47 mouse cellular contexts compared by ENCODE assay signal in genomic region chr14:59186121-59186520, GRCm38 (mm10). TPM values are rescaled to one million over a fixed set of nuclear protein-coding genes. Genes with fewer than 3 reads are reported as not detected.
"Had no signal": no experiment of that assay in that cellular context is flagged by ENCODE, and none has a peak within 500 bp of the region (broad histone marks: within the 10 kb centered on the region; RNA-seq: fewer than 3 reads in every experiment).

No protein-coding gene starts in this region.

- H3K4me3 ChIP-seq: left cerebral cortex, adult 2 months; limb, embryonic 10.5 days; limb, embryonic 12.5 days; limb, embryonic 13.5 days; limb, embryonic 15.5 days; liver, embryonic 12.5 days; liver, embryonic 13.5 days; liver, embryonic 15.5 days; lung, embryonic 15.5 days; midbrain, embryonic 10.5 days; midbrain, embryonic 12.5 days; midbrain, embryonic 13.5 days; midbrain, embryonic 15.5 days; myocyte; neural tube, embryonic 12.5 days had no signal

- H3K4me2 ChIP-seq: limb, embryonic 12.5 days; limb, embryonic 13.5 days; limb, embryonic 15.5 days; liver, embryonic 11.5 days; liver, embryonic 12.5 days; liver, embryonic 13.5 days; liver, embryonic 15.5 days; lung, embryonic 14.5 days; lung, embryonic 15.5 days; midbrain, embryonic 11.5 days; midbrain, embryonic 12.5 days; midbrain, embryonic 13.5 days; midbrain, embryonic 15.5 days; neural tube, embryonic 12.5 days had no signal

- H3K4me1 ChIP-seq: limb, embryonic 10.5 days; limb, embryonic 12.5 days; limb, embryonic 13.5 days; limb, embryonic 15.5 days; liver, embryonic 12.5 days; liver, embryonic 13.5 days; liver, embryonic 15.5 days; lung, embryonic 15.5 days; midbrain, embryonic 10.5 days; midbrain, embryonic 12.5 days; midbrain, embryonic 13.5 days; midbrain, embryonic 15.5 days; neural tube, embryonic 12.5 days had no signal

- H3K27me3 ChIP-seq: limb, embryonic 12.5 days; limb, embryonic 13.5 days; limb, embryonic 15.5 days; liver, embryonic 12.5 days; liver, embryonic 13.5 days; liver, embryonic 15.5 days; lung, embryonic 15.5 days; megakaryocyte, embryonic 14.5 days; midbrain, embryonic 12.5 days; midbrain, embryonic 13.5 days; midbrain, embryonic 15.5 days; neural tube, embryonic 12.5 days had no signal

- H3K27ac ChIP-seq: left cerebral cortex, adult 2 months; limb, embryonic 10.5 days; limb, embryonic 12.5 days; limb, embryonic 13.5 days; limb, embryonic 15.5 days; liver, embryonic 12.5 days; liver, embryonic 13.5 days; liver, embryonic 14.5 days; liver, embryonic 15.5 days; lung, embryonic 15.5 days; macrophage; midbrain, embryonic 10.5 days; midbrain, embryonic 12.5 days; midbrain, embryonic 13.5 days; midbrain, embryonic 15.5 days; neural tube, embryonic 12.5 days had no signal

- ATAC-seq: liver, embryonic 12.5 days; lung, postnatal 0 days; midbrain, embryonic 13.5 days; midbrain, embryonic 15.5 days; midbrain, embryonic 16.5 days had no signal

- H3K36me3 ChIP-seq: limb, embryonic 10.5 days; limb, embryonic 12.5 days; limb, embryonic 13.5 days; limb, embryonic 15.5 days; liver, embryonic 12.5 days; liver, embryonic 13.5 days; liver, embryonic 15.5 days; lung, embryonic 15.5 days; midbrain, embryonic 10.5 days; midbrain, embryonic 12.5 days; midbrain, embryonic 13.5 days; midbrain, embryonic 15.5 days; neural tube, embryonic 12.5 days had no signal

- DNase-seq: left cerebral cortex, postnatal 4 days; liver; liver, embryonic 13.5 days; lung, adult 18-20 months; lung, adult 2 months; lung, embryonic 14.5 days; lung, postnatal 10 days; lung, postnatal 14 days; lung, postnatal 36 days; lung, postnatal 4 days; midbrain, embryonic 14.5 days had no signal

- H3K9ac ChIP-seq: limb, embryonic 12.5 days; limb, embryonic 13.5 days; limb, embryonic 15.5 days; liver, embryonic 12.5 days; liver, embryonic 13.5 days; liver, embryonic 14.5 days; liver, embryonic 15.5 days; lung, embryonic 14.5 days; lung, embryonic 15.5 days; midbrain, embryonic 12.5 days; midbrain, embryonic 13.5 days; midbrain, embryonic 15.5 days; neural tube, embryonic 12.5 days had no signal

- H3K9me3 ChIP-seq: limb, embryonic 10.5 days; limb, embryonic 12.5 days; limb, embryonic 13.5 days; limb, embryonic 15.5 days; liver, embryonic 12.5 days; liver, embryonic 13.5 days; liver, embryonic 15.5 days; lung, embryonic 15.5 days; megakaryocyte, embryonic 14.5 days; midbrain, embryonic 10.5 days; midbrain, embryonic 12.5 days; midbrain, embryonic 13.5 days; midbrain, embryonic 15.5 days; neural tube, embryonic 12.5 days had no signal

RNA-seq across cellular contexts. Expression of gene Gm5142, which starts 7.6 kb away (rescaled TPM):
- total RNA-seq: left cerebral cortex, adult 2 months; left cerebral cortex, adult 8-10 months; left cerebral cortex, postnatal 10 days; left cerebral cortex, postnatal 14 days; left cerebral cortex, postnatal 25 days; left cerebral cortex, postnatal 36 days; left cerebral cortex, postnatal 4 days; megakaryocyte progenitor cell, adult 5-6 weeks; megakaryocyte, adult 5-6 weeks; megakaryocyte-erythroid progenitor cell, adult 5-6 weeks; midbrain, postnatal 0 days; monocyte, adult 5-6 weeks had no signal
- polyA plus RNA-seq: limb, embryonic 10.5 days; limb, embryonic 11.5 days; limb, embryonic 12.5 days; limb, embryonic 13.5 days; limb, embryonic 14.5 days; limb, embryonic 15.5 days; liver, embryonic 11.5 days; liver, embryonic 12.5 days; liver, embryonic 13.5 days; liver, embryonic 14.5 days; liver, embryonic 15.5 days; liver, embryonic 16.5 days; lung, adult 2 months; lung, embryonic 14.5 days; lung, embryonic 15.5 days; lung, embryonic 16.5 days; lung, postnatal 0 days; macrophage; midbrain, embryonic 10.5 days; midbrain, embryonic 11.5 days; midbrain, embryonic 12.5 days; midbrain, embryonic 13.5 days; midbrain, embryonic 14.5 days; midbrain, embryonic 15.5 days; midbrain, embryonic 16.5 days; midbrain, postnatal 0 days; myocyte; neural tube, embryonic 11.5 days; neural tube, embryonic 12.5 days had no signal

RNA-seq across cellular contexts. Expression of gene 1700129C05Rik, which starts 43.4 kb away (rescaled TPM):
- total RNA-seq: left cerebral cortex, adult 2 months; left cerebral cortex, adult 8-10 months; left cerebral cortex, postnatal 10 days; left cerebral cortex, postnatal 14 days; left cerebral cortex, postnatal 25 days; left cerebral cortex, postnatal 36 days; left cerebral cortex, postnatal 4 days; megakaryocyte progenitor cell, adult 5-6 weeks; megakaryocyte, adult 5-6 weeks; megakaryocyte-erythroid progenitor cell, adult 5-6 weeks; midbrain, postnatal 0 days; monocyte, adult 5-6 weeks had no signal
- polyA plus RNA-seq: limb, embryonic 10.5 days; limb, embryonic 11.5 days; limb, embryonic 12.5 days; limb, embryonic 13.5 days; limb, embryonic 14.5 days; limb, embryonic 15.5 days; liver, embryonic 11.5 days; liver, embryonic 12.5 days; liver, embryonic 13.5 days; liver, embryonic 14.5 days; liver, embryonic 15.5 days; liver, embryonic 16.5 days; lung, adult 2 months; lung, embryonic 14.5 days; lung, embryonic 15.5 days; lung, embryonic 16.5 days; lung, postnatal 0 days; macrophage; midbrain, embryonic 10.5 days; midbrain, embryonic 11.5 days; midbrain, embryonic 12.5 days; midbrain, embryonic 13.5 days; midbrain, embryonic 14.5 days; midbrain, embryonic 15.5 days; midbrain, embryonic 16.5 days; midbrain, postnatal 0 days; myocyte; neural tube, embryonic 11.5 days; neural tube, embryonic 12.5 days had no signal
